Mouse (Mus musculus): ENCODE results near the gene D130052B06Rik. TPM values are rescaled to one million over a fixed set of nuclear protein-coding genes. Genes with fewer than 3 reads are reported as not detected.

Gene D130052B06Rik
- total RNA-seq, 2 experiments from 2014 or later, result not detected

- ATAC-seq (replicated peaks; ENCODE audit: low FRiP score, poor library complexity, severe bottlenecking), result no peak
Measured at GRCm38 (mm10) chr11:33660016-33660913, 61.2 kb downstream of the D130052B06Rik start.

DNA sequence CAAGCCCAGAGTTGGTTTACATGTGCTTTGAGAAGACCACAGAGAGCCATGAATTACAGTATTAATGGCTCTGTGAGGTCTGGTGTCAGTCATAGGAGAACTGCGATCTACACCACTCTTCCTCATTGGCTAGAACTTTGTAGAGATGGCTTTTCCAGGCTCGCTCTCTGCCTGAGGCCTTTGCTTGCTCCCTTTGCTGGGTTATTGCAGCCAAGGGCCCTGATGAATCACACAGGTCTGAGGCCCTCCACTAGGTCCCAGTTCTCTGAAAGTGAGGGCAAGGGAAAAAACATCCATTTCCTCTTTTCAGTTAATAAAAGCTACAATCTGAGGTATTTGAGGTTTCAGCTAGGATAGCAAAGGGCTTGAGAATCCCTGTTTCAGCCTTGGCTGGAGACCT is 64.5 kb downstream of the D130052B06Rik start:
- no peak for ATAC-seq (replicated peaks; ENCODE audit: low FRiP score, poor library complexity, severe bottlenecking)

- ATAC-seq (replicated peaks; ENCODE audit: low FRiP score, poor library complexity, severe bottlenecking), result no peak
Measured at GRCm38 (mm10) chr11:33668376-33668775, 69.3 kb downstream of the D130052B06Rik start.

DNA sequence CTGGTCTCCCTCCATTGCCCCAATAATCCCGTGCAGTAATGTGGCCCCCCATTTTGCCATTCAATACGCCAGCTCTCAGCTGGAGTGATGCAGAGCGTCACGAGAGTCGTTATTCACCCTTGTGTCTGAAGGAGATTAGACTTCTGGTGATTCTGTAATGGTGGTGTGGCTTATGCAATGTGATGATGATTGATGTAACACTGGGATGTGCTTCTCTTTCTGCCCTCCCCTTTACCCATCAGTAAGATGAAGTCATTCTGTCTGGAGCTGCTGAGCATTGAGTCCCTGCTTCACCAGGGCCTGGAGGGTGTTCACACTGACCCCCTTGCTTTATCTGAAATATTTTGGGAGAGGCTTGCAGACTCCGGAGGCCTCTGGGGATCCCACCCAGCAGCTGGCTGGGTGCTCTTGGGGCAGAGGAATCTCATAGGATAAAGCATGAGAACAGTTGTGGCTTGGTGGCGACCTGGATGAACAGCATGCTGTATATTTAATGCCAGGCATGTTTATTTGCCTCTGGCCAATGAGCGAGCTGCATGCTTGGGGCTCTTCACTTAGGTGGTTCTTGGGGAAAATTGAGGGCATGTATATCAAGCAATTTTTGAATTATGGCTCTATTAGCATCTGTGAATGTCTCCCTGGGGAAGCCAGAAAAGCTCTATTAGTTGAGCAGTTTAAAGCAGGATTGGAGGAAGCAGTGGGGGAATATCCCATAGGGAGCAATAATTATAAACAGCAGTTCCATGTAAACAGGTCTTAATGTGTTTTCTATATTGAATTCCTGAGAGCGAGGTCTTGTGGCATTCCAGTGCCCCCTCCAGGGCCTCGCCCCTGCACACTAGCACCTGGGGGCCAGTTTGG is 71.2 kb downstream of the D130052B06Rik start:
- no peak for ATAC-seq (replicated peaks; ENCODE audit: low FRiP score, poor library complexity, severe bottlenecking)

Other genes with a start within 250 kb of the D130052B06Rik start
- gene Ranbp17, start 85.6 kb upstream of the D130052B06Rik start, total RNA-seq (2015; ENCODE audit: low replicate concordance), result 2.5 and 6.7 TPM in 2 replicates
- gene Ranbp17, start 85.6 kb upstream of the D130052B06Rik start, total RNA-seq (2017; ENCODE audit: low replicate concordance), result 5.1 and 5.8 TPM in 2 replicates
- not detected in 2 replicates for gene Gabrp, start 20.3 kb upstream of the D130052B06Rik start, total RNA-seq (2015; ENCODE audit: low replicate concordance)
- not detected in 2 replicates for gene Gabrp, start 20.3 kb upstream of the D130052B06Rik start, total RNA-seq (2017; ENCODE audit: low replicate concordance)

All from erythroid progenitor cell, adult 5-6 weeks (primary cell).